Comparison of ENCODE assay signal across 22 mouse cellular contexts in the genomic region with DNA sequence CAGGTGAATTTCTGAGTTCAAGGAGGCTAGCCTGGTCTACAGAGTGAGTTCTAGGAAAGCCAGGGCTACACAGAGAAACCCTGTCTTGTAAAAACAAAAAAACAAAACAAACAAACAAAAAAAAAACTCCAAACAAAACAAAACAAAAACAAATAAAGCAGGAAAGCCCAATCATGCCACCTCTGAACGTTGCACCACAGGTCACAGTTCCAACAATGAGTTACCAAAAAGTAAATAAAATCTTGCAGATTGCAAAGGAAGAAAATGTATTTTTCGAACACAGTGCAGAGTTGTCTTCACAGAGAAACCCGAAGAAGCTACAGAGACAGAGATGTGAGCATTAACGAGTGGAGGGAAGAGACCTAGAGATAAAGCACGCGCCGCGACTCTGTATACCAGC. TPM values are rescaled to one million over a fixed set of nuclear protein-coding genes. Genes with fewer than 3 reads are reported as not detected.
"Had no signal": no experiment of that assay in that cellular context is flagged by ENCODE, and none has a peak within 500 bp of the region (broad histone marks: within the 10 kb centered on the region; RNA-seq: fewer than 3 reads in every experiment).

No protein-coding gene starts in this region.

- H3K36me3 ChIP-seq: neural tube, embryonic 12.5 days; neural tube, embryonic 13.5 days; neural tube, embryonic 15.5 days; stomach, embryonic 15.5 days had no signal

- H3K4me2 ChIP-seq: neural tube, embryonic 12.5 days; neural tube, embryonic 13.5 days; neural tube, embryonic 15.5 days; stomach, embryonic 15.5 days had no signal

- H3K4me1 ChIP-seq: neural tube, embryonic 13.5 days; neural tube, embryonic 15.5 days had no signal

- H3K9me3 ChIP-seq: neural tube, embryonic 12.5 days; neural tube, embryonic 13.5 days; neural tube, embryonic 15.5 days; stomach, embryonic 15.5 days had no signal

- H3K27ac ChIP-seq: neural tube, embryonic 12.5 days; neural tube, embryonic 13.5 days; neural tube, embryonic 15.5 days; stomach, embryonic 15.5 days; stomach, postnatal 0 days had no signal

- H3K4me3 ChIP-seq: neural tube, embryonic 12.5 days; neural tube, embryonic 13.5 days; neural tube, embryonic 15.5 days; stomach, embryonic 15.5 days had no signal

- DNase-seq: retina, postnatal 1 day; right cerebral cortex, adult 18-20 months; right cerebral cortex, postnatal 14 days; right cerebral cortex, postnatal 25 days; right cerebral cortex, postnatal 4 days; spleen, adult 18-20 months; thymus, adult 18-20 months; thymus, adult 2 months; thymus, postnatal 25 days; thymus, postnatal 36 days; thymus, postnatal 4 days had no signal

- H3K9ac ChIP-seq: neural tube, embryonic 12.5 days; neural tube, embryonic 13.5 days; neural tube, embryonic 15.5 days; stomach, embryonic 15.5 days had no signal

- H3K27me3 ChIP-seq: stomach, embryonic 15.5 days had no signal

RNA-seq across cellular contexts. Expression of gene Ppp1r27, which starts 28.4 kb away (rescaled TPM):
- total RNA-seq: neutrophil, adult 5-6 weeks had no signal
- polyA plus RNA-seq: neural tube, embryonic 11.5 days; neural tube, embryonic 12.5 days; neural tube, embryonic 13.5 days; neural tube, embryonic 14.5 days; spleen, adult 2 months; stomach, embryonic 14.5 days; stomach, embryonic 15.5 days; stomach, postnatal 0 days; urinary bladder, adult 2 months had no signal
